Mouse (Mus musculus) cerebellum, postnatal 4 days (tissue): ENCODE data around the gene Erf.
A peak's percentile ranks its signal among the peaks of the same experiment; 100 is the strongest.

ENCODE experiments used
- DNase-seq, 2 experiments: peaks; one replicate each; pipeline ENCODE4 v3.0.0; 2022; ENCODE audit warnings: low spot score in 2 of 2, mixed read lengths in 1 of 2

Erf gene

GRCm38 (mm10) chr7:25250141-25250972 lies at the start of gene Erf:
Gene Erf (minus strand): TSS chr7:25250761.
- DNase-seq, result peak; percentile 92 to 95

GRCm38 (mm10) chr7:25297454-25298325 lies 47.1 kb upstream of the Erf start, which contains the start of gene Pafah1b3:
Gene Pafah1b3 (minus strand): TSS chr7:25297986.
- DNase-seq, result peak; percentile 63 to 85

GRCm38 (mm10) chr7:25296945-25297453 lies 46.4 kb upstream of the Erf start:
- no peak for DNase-seq

- no peak for DNase-seq
These were observed 44.6 kb upstream of the Erf start for GRCm38 (mm10) chr7:25294960-25295722.

GRCm38 (mm10) chr7:25294495-25294894 lies 43.9 kb upstream of the Erf start:
- DNase-seq, result no peak

- DNase-seq, result no peak
These were observed 42.7 kb upstream of the Erf start for GRCm38 (mm10) chr7:25293191-25293739.

- no peak for DNase-seq
These were observed 41.5 kb upstream of the Erf start for GRCm38 (mm10) chr7:25292107-25292506.

- no peak for DNase-seq
These were observed 40.4 kb upstream of the Erf start for GRCm38 (mm10) chr7:25290911-25291310.

GRCm38 (mm10) chr7:25290463-25290862 lies 39.9 kb upstream of the Erf start:
- DNase-seq, result no peak

- no peak for DNase-seq
These were observed 39.4 kb upstream of the Erf start for GRCm38 (mm10) chr7:25289925-25290324.

- no peak for DNase-seq
These were observed 38.2 kb upstream of the Erf start for GRCm38 (mm10) chr7:25288721-25289120.

GRCm38 (mm10) chr7:25288011-25288410 lies 37.5 kb upstream of the Erf start:
- no peak for DNase-seq

- no peak for DNase-seq
These were observed 36.4 kb upstream of the Erf start for GRCm38 (mm10) chr7:25286989-25287388.

- no peak for DNase-seq
These were observed 35.1 kb upstream of the Erf start for GRCm38 (mm10) chr7:25285511-25286238.

GRCm38 (mm10) chr7:25284766-25285165 lies 34.2 kb upstream of the Erf start:
- no peak for DNase-seq

GRCm38 (mm10) chr7:25284171-25284570 lies 33.6 kb upstream of the Erf start:
- no peak for DNase-seq

- no peak for DNase-seq
These were observed 33.1 kb upstream of the Erf start for GRCm38 (mm10) chr7:25283637-25284036.

GRCm38 (mm10) chr7:25282731-25283211 lies 32.2 kb upstream of the Erf start:
- DNase-seq, result peak in 1 of 2 experiments; percentile 48

GRCm38 (mm10) chr7:25281734-25282601 lies 31.4 kb upstream of the Erf start:
- peak; percentile 95 to 97 for DNase-seq
